Mouse (Mus musculus) retina, embryonic 14.5 days (tissue): ENCODE data around the gene Kremen2.

Experiments used
- DNase-seq: peaks from one replicate; pipeline ENCODE4 v3.0.0-alpha.2; 2015; ENCODE audit warnings: low spot score

The Kremen2 gene

GRCm38 (mm10) chr17:23730441-23730840 is 15.2 kb downstream of the Kremen2 start:
- no peak for DNase-seq

GRCm38 (mm10) chr17:23726758-23727142 is 18.9 kb downstream of the Kremen2 start:
- peak; percentile 79 for DNase-seq

GRCm38 (mm10) chr17:23725999-23726757 is 19.5 kb downstream of the Kremen2 start, which contains the start of gene Pkmyt1:
TSS of gene Pkmyt1 (plus strand) at chr17:23726336.
- peak; percentile 96 for DNase-seq

- DNase-seq: no peak
Measured at GRCm38 (mm10) chr17:23725477-23725876, 20.2 kb downstream of the Kremen2 start.

- DNase-seq: no peak
Measured at GRCm38 (mm10) chr17:23722376-23723125, 23.1 kb downstream of the Kremen2 start, which contains the start of gene 1520401A03Rik. TSS of gene 1520401A03Rik (minus strand) at chr17:23722783.

GRCm38 (mm10) chr17:23721886-23722285 is 23.7 kb downstream of the Kremen2 start:
- DNase-seq: no peak

- DNase-seq: no peak
Measured at GRCm38 (mm10) chr17:23719455-23719854, 26.2 kb downstream of the Kremen2 start.

GRCm38 (mm10) chr17:23717003-23717402 is 28.6 kb downstream of the Kremen2 start:
- no peak for DNase-seq

- DNase-seq: peak; percentile 90
Measured at GRCm38 (mm10) chr17:23706212-23706611, 39.4 kb downstream of the Kremen2 start.

- no peak for DNase-seq
Measured at GRCm38 (mm10) chr17:23705525-23706104, 40.0 kb downstream of the Kremen2 start.

GRCm38 (mm10) chr17:23704741-23705140 is 40.9 kb downstream of the Kremen2 start:
- no peak for DNase-seq

- no peak for DNase-seq
Measured at GRCm38 (mm10) chr17:23703301-23703700, 42.3 kb downstream of the Kremen2 start.

GRCm38 (mm10) chr17:23700079-23700478 is 45.6 kb downstream of the Kremen2 start:
- peak; percentile 90 for DNase-seq

GRCm38 (mm10) chr17:23699131-23700077 is 46.2 kb downstream of the Kremen2 start:
- DNase-seq: peak; percentile 24

GRCm38 (mm10) chr17:23695801-23696200 is 49.8 kb downstream of the Kremen2 start:
- DNase-seq: no peak

GRCm38 (mm10) chr17:23694491-23694890 is 51.1 kb downstream of the Kremen2 start:
- no peak for DNase-seq
